Mouse (Mus musculus): ENCODE measurements around the gene Slc35f6.

DNA sequence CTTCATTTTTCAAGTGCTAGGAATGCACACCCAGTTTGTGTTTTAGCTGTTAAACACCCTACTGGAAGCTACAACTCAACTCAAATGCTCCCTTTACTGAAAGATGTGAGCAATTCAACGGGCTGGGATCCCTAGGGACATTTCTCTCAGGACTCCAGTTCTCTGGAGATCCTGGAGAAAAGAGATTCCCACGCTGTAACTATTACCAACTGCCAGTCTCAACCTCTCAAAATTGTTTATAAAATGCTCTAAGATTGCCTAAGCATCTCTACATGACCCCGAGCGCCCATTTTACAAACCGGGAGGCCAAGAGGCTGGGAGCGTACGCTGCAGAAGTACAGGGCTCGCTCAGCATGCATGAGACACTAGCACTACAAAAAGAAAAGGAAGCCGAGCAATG lies 337 bp upstream of the Slc35f6 start:
- TF ChIP-seq CTCF (IDR thresholded peaks at IDR 0.05; ENCODE audit: control insufficient read depth, insufficient read depth, insufficient replicate concordance, low read depth, low read length) (no peak), POLR2A (IDR thresholded peaks at IDR 0.05; ENCODE audit: control insufficient read depth, low read depth, low read length) (no peak)

All from testis, adult 2 months (tissue).